Mouse (Mus musculus): ENCODE measurements around the gene Gpsm3.

Gpsm3 gene

GRCm38 (mm10) chr17:34601796-34602195 is 12.2 kb downstream of the Gpsm3 start:
- no peak for DNase-seq (ENCODE audit: extremely low spot score, low read depth, low spot score)

DNA sequence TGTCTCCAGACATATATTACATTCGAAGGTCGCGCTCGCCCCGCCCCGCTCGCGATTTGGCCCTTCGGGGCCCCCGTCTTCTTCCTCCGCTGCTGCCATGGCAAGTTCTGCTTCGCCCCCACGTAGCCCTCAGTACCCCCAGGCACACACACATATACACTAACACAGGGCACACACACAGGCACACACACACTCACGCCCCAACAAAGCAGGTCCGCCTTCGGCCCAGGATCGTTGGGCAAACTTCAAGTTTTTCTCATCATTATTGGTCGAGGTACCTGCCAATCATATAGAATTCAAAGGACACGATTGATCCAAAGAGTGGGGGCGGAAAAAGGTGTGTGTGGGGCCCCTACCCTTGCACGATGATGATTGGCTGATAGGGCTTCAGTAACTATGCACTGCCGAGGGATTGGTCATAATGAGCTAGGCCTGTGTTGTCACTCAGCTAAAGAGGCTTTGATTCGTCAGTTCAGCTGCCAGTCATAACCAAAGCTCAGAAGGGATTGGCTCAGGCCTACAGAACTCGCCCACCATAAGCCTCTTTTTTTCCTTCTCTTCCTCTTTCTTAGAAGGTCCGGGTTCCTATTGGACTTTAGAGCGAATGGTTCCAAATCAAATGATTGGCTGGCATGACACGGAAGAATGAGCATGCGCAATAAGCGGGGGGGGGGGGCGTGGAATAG is 13.9 kb downstream of the Gpsm3 start, which contains the start of gene Rnf5:
Gene Rnf5 (minus strand): TSS at position 316 of the 686 bp plus-strand sequence.
- peak; percentile 100 for DNase-seq (ENCODE audit: extremely low spot score, low read depth, low spot score)

DNA sequence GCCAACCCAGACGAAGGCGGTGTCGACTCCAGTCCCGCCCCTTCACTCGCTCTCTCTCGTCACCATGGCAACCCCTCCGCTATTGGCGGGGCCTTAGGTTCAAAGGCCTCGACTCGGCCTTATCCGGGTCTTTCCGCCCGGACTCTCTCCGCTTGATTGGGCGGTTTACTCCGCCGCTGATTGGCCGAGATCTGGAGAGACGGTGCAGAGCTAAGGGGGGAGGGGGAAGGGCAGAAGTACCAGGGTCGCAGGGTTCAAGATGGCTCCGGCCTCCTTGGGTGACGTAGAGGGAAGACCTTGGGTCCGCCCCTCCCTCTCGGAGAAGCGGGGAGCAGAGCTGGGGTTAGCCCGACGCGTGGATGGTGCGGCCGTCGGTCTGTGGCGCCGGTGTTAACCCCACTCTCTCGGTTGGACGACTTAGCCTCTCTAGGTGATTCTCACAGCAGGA is 14.5 kb downstream of the Gpsm3 start, which contains the start of gene Agpat1:
Gene Agpat1 (plus strand): TSS at position 202 of the 448 bp plus-strand sequence.
- DNase-seq (ENCODE audit: extremely low spot score, low read depth, low spot score) = peak; percentile 97

- DNase-seq (ENCODE audit: extremely low spot score, low read depth, low spot score) = no peak
Observed at GRCm38 (mm10) chr17:34604511-34605237, 15.1 kb downstream of the Gpsm3 start.

- DNase-seq (ENCODE audit: extremely low spot score, low read depth, low spot score) = no peak
Observed at GRCm38 (mm10) chr17:34605609-34606008, 16.0 kb downstream of the Gpsm3 start.

DNA sequence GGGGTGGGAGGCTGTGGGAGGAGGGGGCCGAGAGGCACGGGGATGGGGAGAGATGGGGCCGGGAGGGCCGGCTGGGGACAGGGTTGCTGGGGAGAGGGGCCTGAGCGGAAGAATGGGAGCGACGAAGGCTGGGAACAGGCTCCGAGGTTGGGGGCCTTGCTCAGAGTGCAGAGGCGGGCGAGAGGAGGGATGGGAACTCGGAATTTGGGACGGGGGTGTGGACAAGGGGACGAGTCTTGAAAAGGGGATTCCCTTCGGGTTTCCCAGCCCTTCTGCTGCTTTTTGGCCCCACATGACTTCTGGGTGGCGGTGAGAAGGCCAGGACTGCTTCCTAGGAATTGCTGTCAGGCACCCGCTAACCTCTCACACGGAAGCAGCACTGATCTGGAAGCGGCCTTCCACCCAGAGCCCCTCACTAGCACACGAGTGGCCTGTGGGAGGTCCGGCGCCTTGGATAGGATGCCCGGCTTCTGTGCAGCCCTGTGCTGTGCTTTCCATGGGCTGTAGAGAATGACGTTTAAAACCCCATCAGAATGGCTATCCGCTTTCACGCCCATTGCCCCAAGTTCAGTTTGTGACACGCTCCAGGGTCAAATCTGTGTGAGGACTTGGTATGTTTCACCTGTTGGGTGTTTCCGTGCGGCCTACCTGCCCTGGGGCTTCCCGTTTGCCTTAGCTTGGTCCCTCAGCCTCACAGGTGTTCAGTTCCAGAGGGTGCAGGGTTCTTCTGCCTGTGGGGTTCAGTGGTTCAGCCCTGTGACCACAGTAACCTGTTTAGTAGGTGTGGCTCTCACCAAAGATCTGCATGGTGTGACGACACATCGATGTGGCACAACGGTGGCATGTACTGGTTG is 16.8 kb downstream of the Gpsm3 start:
- no peak for DNase-seq (ENCODE audit: extremely low spot score, low read depth, low spot score)

- no peak for DNase-seq (ENCODE audit: extremely low spot score, low read depth, low spot score)
Observed at GRCm38 (mm10) chr17:34607997-34608396, 18.4 kb downstream of the Gpsm3 start.

DNA sequence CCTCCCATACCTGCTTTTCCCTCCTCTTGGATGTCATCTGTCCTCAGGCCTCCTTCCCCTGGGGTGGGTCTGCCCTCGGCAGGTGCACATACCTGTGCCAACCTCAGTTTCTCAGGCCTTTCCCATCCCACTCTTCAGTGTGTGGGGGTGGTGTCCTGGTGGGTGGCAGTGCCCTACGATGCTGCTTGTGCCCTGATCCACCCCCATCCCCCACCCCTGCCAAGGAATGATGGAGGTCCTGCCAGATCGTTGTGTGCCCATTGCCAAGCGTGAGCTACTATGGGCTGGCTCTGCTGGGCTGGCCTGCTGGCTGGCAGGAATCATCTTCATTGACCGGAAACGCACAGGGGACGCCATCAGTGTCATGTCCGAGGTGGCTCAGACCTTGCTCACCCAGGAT is 21.4 kb downstream of the Gpsm3 start:
- no peak for DNase-seq (ENCODE audit: extremely low spot score, low read depth, low spot score)

GRCm38 (mm10) chr17:34613054-34613645 is 23.5 kb downstream of the Gpsm3 start:
- DNase-seq (ENCODE audit: extremely low spot score, low read depth, low spot score) = no peak

DNA sequence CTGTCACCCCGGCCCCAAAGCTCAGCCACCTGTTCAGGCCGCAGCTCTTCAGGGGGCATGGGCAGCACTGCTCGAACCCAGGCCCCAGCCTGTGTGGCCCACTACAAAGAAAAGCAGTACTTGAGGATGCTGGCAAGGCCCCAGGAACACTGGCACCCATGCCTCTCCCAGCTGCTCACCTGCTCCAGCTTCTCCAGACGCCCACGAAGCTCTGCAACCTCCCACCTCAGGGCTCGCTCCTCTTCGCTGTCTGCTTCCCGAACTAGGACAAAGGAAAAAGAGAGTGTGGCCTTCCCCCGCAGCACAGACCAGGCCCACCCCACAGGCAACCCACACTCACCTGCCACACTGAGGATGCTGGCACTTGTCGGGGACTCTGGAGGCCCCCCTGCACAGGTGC is 24.2 kb downstream of the Gpsm3 start:
- DNase-seq (ENCODE audit: extremely low spot score, low read depth, low spot score) = no peak

- DNase-seq (ENCODE audit: extremely low spot score, low read depth, low spot score) = no peak
Observed at GRCm38 (mm10) chr17:34615871-34616270, 26.3 kb downstream of the Gpsm3 start, which contains the start of gene Egfl8. Egfl8 (minus strand) TSS chr17:34615971.

GRCm38 (mm10) chr17:34618999-34619398 is 29.4 kb downstream of the Gpsm3 start:
- DNase-seq (ENCODE audit: extremely low spot score, low read depth, low spot score) = no peak

- no peak for DNase-seq (ENCODE audit: extremely low spot score, low read depth, low spot score)
Observed at GRCm38 (mm10) chr17:34621006-34621405, 31.4 kb downstream of the Gpsm3 start.

- DNase-seq (ENCODE audit: extremely low spot score, low read depth, low spot score) = no peak
Observed at GRCm38 (mm10) chr17:34623161-34623560, 33.6 kb downstream of the Gpsm3 start.

DNA sequence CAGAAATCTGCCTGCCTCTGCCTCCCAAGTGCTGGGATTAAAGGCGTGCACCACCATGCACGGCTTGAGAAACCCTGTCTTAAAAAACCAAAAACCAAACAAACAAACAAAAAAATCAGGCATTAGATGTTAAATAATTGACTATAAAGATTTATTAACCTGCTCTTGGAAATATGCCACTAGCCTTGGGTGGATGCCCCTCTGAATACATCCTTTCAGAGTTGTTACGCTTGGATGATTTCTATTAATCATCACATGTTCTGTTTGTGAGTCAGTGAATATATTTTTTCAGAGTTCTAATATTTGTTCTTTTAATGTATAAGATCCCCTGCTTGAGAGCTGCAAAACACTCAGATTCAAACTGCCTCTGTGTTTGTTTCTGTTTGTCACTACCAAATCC is 35.4 kb downstream of the Gpsm3 start:
- no peak for DNase-seq (ENCODE audit: extremely low spot score, low read depth, low spot score)

DNA sequence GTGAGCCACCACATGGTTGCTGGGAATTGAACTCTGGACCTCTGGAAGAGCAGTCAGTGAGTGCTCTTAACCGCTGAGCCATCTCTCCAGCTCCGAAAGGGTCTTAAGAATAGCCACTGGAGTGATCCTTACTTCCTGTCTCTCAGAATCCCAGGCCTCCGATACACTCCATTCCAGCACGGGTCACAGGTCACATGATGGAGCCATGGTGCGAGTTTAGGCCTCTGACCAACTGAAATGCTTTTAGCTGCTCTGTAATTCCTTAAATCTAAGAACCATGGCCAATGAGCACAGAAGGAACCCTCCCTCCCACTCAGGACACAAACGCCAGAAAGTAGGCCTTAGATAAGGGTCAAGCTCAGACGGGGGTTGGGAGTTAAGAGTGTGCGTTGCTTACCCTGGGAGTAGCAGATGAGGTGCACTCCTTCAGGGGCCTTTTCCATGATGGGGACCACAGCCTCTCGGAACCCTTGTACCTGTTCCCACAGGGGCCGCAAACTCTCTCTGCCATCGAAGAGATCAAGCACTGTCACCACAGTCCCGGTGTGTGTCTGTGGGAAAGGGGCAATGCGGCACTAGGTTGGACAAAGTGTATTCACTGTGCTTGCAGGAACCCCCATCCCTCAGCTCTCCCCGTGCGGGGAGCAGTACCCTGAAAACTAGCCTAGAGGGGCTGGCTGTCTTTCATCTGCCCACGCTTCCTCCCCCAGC is 36.6 kb downstream of the Gpsm3 start:
- DNase-seq (ENCODE audit: extremely low spot score, low read depth, low spot score) = no peak

- DNase-seq (ENCODE audit: extremely low spot score, low read depth, low spot score) = no peak
Observed at GRCm38 (mm10) chr17:34626773-34627092, 37.1 kb downstream of the Gpsm3 start.

DNA sequence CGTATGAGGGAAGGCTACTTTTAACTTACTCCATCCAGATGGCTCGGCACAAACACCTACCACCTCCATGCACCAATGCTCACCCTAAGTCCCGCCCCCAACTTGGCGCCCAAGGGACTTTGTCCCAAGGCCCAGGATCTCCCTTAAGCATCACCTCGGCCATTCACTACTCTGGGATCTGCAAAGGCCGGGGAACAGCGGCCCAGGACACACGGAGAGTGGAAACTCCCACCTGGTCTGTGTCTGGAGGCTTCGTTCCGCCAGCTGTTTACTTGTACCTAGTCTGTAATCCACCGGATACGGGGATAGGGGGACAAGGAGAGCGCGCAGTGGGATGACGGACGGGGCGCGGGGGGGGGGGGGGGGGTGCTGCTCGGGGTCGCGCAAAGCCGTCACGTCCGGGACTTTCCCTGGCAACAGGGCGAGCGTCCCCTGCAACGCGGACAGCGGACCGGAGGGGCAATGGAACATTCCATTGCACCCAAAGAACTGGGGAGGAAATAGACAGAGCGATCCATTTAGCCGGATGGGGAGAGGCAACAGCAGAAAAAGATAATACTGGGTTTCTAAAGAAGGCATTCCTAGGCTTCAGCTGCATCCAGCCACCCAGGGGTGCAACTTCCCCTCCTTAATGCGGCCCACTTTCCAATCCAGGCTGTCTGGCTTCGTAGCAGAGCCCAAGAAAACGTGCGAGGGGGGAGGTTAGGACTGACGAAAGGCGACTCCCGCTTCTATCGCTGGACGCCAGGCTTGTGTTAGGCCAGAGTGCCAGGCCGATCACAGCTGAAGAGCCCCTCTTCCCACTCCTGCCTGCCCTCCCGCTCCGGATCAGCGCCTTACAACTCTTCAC is 37.7 kb downstream of the Gpsm3 start:
- peak; percentile 83 for DNase-seq (ENCODE audit: extremely low spot score, low read depth, low spot score)

DNA sequence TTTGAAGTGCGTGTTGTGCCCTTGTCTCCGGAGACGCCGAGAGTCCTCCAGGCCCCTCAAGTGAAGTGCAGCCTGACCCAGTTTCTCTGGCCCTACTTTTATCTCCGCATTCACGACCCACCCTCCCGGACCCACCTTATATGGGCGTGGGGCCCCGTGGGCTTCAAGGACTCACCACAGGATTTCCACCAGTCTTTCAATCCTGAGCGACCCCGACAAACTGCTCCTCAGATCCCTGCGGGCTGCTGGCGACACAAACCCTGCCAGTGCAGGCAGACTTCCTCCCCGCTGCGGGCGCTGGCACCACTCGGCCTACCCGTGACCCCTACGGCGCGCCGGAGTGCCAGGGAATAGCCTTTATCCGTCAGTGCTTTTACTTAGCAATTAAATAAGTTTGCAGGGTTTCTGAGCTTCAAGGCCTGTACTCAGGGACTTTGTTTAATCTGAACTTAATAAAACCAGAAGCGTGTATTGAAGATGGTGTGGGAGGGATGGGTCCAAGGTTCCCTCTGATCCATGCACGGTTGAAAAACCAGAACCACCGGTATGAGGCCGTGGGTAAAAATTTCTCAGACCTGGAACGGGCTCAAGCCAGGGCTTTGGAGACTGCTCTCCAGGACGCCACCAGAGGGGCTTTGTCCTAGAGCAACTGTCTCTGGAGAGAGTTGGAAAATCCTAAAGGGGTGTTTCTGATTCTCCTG is 38.5 kb downstream of the Gpsm3 start, which contains the start of gene Ppt2:
Gene Ppt2 (minus strand): TSS at position 568 of the 701 bp plus-strand sequence.
- no peak for DNase-seq (ENCODE audit: extremely low spot score, low read depth, low spot score)
